Mouse (Mus musculus) lung, adult 18-20 months (tissue): ENCODE data around the gene 1700093K21Rik.
"Not testable (repeated sequence)": the region's sequence is repeated elsewhere in the genome, so short reads cannot be mapped to it uniquely, and the experiment has no call there.

ENCODE experiments used
- DNase-seq, 2 experiments: peaks; one replicate each; pipeline ENCODE4 v3.0.0; 2022; ENCODE audit warnings: mixed read lengths in 2 of 2

Gene 1700093K21Rik

DNA sequence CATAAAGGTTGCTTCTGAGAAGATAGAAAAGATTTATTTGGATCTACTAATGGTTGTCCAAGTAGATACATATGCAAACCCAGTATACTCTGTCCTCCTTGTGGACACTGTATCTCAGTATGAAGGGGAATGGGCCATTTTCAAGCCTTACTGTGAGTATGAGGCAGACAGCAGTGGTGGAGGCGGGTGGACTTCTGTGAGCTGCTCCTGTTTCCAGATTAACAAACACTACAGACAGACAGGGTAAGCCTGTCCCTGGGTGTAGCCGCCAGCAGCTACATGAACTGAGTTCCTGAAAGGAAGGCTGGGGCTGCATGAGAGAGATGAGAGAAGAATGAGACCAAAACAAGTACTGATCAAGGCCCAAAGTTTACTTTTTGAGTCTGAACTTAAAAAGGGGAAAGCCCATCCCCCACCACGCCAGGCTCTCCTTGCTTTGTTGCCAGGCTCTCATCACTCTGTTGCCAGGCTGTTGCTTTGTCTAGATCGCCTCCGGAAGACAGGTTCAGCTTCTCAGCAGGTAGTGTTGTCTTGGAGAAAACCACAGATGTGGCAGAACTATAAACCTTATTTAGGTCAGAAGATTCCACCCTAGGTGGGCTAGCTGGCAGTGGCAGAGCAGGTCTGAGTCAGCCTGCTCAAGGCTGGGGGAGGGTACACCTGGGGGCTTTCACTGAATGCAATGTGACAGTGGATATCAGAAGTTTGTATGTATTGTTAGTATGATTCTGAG, at the start of gene 1700093K21Rik:
TSS of gene 1700093K21Rik (minus strand) at position 683 of the 733 bp plus-strand sequence.
- no peak for DNase-seq

DNA sequence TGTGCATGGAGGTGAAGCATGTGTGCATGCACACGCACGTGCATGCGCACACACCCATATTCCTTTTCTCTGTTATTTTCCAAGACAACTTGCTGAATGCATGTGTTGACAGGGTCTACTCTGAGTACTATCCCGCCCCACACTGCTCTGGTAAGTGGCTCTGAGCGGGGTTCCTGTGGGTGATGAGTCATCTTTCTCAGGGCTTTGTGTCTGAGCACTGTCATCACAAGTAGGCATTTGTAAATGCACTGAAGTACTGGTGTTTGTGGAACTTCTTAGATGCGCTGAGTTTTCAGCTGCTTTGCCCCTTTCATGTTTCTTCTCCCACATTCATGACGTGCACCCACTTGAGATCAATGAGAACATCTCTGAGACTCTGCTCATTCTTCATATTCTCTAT, 49.2 kb upstream of the 1700093K21Rik start:
- no peak for DNase-seq

DNA sequence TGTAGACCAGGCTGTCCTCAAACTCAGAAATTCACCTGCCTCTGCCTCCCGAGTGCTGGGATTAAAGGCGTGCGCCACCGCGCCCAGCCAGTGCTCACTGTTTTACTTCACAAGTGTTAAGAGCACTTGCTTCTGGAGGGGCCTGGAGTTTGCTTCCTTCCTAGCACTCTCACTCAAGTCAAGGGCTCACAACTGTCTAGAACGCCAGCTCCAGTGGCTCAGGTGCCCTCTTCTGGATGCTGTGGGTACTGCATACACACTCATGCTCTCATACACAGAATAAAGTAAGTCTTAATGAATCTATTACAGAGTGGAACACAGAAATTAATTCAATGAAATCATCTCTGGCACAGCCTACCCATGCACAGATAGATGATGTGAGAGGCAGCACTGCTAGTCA, 44.8 kb upstream of the 1700093K21Rik start:
- peak; percentile 63 to 68 for DNase-seq

DNA sequence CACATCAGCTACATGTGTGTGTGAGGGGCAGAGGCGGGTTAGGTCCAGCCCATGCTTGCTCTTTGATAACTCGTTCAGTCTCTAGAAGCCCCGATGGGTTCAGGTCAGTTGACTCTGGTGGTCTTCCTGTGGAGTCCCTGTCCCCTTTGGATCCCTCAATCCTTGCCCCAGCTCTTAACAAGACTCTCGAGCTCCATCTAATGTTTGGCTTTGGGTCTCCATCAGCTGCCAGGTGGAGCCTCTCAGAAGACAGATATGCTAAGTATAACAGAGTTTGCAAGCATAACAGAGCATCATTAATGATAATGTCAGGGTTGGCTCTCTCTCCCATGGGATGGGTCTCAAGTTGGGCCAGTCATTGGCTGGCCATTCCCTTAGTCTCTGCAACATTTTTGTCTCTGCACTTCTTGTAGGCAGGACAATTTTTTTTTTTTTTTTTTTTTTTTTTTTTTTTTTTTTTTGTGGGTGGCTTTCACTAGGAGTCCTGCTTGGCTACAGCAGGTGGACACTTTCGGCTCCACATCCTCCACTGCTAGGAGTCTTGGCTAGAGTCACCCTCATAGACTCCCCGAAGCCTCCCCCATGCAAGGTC, 36.2 kb upstream of the 1700093K21Rik start:
- DNase-seq = no peak

DNA sequence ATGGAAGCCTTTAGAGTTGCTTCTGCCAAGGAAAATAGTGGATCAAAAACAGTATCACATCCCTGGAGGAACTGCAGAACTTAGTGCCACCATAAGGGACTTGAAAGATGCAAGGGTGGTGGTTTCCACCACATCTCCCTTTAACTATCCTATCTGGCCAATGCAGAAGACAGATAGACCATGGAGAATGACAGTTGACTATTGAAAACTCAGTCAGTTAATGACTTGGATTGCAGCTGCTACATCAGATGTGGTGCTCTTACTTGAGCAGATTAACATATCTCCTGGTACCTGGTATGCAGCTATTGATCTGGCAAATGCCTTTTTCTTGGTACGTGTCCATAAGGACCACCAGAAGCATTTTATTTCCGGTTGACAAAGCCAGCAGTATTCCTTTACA, 16.5 kb upstream of the 1700093K21Rik start:
- DNase-seq = no peak

DNA sequence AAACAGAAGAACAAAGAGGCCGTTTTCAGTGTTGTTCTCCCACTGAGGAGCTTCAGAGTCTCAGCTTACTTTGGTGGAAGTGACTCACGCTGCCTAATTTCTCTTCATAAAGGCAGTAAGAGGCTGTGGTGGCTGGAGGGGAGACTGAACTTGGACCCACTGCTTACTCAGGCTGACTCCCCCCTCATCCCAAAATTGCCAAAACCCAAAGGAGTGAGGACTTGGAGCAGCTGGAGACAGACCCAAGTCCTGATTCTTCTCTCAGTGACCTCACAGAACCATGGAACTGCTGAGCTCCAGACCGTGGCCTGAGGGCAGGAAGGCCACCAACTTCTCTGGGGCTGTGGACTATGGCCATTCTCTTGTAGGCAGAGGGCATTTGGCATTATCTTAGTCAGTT, 2.0 kb downstream of the 1700093K21Rik start:
- no peak for DNase-seq

DNA sequence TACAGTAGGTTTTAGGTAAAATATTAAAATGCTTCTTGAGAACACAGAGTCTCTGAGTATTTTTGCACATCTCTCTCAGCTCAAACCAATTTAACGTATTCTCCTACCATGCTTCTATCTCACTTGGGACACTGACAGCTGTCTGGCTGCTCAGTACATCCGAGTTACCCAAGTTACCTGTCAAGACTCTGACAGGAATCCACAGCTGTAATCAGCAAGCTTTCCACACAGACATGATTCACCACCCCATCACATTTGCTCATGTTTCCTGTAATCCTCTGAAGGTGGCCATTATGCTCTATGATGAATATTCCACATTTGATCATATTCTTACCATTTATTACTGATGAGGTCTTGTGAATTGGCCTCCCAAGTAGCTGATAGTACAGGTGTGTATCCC, 5.6 kb downstream of the 1700093K21Rik start:
- DNase-seq = no peak

DNA sequence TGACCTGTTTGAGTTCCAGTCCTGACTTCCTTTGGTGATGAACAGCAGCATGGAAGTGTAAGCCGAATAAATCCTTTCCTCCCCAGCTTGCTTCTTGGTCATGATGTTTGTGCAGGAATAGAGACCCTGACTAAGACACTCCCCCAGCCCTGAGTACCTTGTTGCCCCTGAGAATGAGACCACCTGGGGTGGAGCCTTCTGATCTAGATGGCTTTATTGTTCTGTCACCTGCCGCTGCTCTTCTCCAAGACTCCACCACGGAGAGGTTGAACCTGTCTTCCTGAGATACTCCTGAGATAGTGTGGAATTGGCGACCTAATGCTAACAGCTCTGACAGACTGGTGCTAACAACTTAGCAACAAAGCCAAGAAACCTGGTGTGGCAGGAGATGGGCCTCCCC, 6.2 kb downstream of the 1700093K21Rik start:
- not testable (repeated sequence) for DNase-seq

DNA sequence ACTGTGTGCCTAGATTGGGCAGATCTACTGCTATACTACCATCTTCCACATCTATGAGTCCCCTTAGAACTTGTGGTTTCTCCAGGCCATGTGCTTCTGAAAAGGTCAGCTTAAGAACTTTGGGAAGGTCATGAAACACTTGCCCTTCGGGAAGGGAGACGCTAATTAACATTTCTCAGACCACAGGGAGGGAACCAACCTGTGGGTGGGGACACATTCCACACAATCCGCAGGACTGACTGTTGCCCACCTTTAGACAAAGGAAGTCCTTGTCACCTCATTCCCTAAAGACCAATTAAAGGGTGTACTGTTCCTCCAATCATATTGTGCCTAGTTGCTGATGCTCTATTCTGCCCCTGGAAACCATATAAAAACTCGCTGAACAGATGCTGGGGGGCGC, 16.2 kb downstream of the 1700093K21Rik start:
- not testable (repeated sequence) for DNase-seq

DNA sequence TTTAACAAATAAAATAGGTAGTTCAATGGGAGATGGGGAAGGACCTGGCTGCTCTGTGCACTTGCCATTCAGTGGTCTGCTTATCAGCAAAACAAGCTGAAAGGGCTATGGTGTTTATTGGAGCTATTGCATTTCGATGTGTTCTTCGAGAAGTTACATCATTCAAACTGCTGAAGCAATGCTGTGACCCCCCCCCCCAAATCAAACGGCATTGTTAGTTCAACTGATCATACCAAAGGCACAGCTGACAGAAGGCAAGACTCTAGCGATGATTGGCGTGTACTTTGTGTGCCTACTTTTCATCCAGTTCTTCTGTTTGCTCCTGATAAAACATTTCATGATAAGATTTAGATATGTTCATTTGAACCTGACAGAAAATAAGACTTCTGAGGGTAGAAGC, 22.3 kb downstream of the 1700093K21Rik start:
- DNase-seq = no peak

DNA sequence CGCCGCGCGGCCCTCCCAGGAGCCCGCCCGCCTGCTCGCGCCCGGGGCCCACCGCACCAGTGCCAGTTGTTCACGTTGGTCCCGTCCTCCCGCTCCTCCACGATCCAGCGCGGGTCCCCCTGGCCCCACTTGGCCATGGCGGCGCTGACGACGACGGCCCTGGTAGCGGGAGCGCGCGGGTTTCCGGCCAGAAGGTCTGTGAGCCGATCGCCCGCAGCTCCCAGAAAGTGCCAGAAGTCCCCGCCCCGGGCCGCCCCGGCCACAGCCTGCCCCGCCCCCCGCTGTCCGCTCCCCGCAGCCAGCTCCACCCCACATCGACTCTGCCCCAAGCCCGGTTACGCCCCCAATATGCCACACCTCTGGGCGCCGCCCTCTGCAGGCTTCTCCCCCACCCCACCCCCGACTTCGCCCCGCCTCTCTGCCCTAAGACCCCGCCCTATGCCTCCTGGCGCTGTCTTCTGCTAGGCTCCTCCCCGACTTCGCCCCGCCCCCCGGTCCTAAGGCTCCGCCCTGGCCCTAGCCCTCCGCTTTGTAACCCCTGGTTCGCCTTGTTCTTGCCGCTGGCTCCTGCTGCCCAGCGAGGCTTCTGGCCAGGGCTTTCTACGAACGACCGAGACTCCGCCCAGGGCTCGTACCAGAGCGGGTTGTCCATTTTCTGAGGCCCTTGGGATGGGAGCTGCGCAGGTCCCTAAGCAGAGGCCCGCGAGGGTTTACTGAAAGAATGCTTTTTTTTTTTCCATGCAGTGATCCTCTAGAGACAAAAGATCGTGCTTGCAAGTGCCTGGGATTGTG, 23.0 kb downstream of the 1700093K21Rik start, which contains the start of gene Ahsa2:
TSS of gene Ahsa2 (minus strand) at position 313 of the 792 bp plus-strand sequence.
- DNase-seq = peak; percentile 97 to 98

DNA sequence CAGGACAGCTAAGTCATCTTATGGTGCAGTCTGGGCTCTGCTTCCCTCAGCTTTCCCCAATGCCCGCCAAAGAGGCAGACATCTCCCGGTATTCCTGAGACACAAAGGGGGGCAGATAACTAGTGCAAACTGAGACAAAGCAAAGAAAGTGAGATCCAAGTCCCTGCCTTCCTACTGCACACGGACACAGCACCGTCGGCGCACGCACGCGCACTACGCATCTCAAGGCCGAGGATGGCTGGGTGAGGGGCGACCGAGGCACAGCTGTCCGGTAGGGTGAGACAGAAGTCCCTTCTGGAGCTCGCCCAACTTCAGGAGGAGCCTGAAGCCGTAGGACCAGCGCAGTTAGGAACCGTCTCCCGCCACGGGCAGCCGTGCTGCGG, 23.6 kb downstream of the 1700093K21Rik start:
- DNase-seq = peak; percentile 63 to 68

DNA sequence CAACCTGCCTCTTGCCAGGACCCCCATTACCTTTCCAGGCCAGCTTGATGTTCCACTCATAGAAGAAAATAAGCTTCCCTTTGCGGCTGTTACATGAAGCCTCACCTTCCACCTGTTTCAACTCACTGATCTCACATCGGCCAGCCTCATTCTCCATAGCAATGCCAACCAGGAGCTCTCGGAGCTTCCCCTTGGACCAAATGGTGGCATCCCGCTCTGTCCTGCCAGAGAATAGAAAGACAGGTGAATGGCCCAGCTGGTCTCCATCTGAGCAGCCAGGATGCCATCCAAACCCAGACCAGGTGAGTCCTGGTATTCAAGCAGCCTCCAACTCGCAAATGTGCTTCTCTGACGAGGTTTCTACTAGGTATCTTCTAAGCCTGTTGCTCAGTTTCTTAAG, 24.3 kb downstream of the 1700093K21Rik start:
- no peak for DNase-seq

DNA sequence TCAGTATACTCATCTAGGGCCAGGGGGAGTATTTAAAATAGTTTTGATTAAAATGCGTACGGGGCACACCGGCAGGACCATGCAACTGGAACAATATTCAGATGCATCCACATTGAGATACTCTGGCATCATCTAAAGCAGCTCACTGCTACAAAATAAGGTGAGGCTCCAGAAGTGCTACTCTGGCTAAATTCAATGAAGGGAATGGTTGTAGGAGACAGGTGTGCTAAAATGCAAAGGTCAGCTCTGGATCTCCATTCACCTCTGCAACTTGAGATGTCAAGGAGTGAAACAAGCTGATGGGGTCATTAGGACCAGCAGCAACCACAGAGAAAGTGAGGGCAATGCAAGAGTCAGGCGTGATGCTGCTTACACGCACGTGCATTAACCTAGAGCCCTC, 25.7 kb downstream of the 1700093K21Rik start:
- DNase-seq = no peak

DNA sequence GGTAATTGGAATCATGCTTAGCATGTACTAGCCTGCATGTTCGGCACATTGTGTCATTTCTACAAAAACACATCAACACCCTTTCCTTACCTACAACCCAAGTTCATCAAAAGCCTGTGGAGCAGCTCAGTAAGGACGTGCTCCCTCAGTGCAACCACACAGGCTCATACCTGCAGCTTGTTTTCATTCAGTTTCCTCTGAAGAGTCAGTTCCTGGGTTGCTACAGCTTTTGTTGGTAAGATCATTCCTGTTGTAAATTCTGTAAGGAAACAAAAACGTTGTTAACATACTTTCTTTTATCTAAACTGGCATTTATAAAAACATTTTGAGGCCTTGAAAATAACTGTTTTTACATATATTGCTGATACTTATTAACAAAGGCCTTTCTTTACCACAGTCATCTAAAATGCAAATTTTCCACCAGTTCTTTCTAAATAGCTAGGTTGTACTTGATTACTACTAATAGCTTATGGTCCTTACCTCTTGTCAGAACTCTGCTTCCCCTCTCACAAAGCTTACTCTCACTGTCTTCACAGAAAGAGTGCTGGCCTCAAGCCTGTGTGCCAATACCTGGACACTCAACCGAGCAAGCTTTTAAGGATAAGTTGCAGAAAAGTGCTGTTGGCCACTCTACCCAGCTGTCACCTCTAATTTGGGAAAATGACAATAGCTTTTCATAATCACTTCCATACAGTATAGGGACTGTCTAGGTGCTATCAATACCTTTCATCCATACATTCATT, 28.7 kb downstream of the 1700093K21Rik start:
- no peak for DNase-seq

DNA sequence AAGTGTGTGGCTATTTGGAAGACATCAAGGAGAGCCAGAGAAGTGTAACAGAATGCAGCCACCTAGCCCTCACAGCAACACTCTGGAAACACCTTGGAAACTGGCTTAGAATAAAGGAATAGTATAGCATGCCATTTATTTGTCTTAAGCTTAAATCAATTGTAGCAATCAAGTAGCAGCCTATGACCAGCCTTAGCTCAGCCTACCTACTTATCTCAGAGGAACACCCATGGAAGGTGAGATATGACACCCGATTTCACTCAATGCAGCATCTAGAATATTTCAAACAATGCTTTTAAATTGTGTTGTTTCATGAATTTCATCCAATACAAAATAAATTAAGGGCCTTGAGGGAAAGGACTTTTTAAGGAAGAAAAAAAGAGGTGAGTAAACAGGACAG, 31.0 kb downstream of the 1700093K21Rik start:
- no peak for DNase-seq
